Mouse (Mus musculus): ENCODE results near the gene Ap1ar. TPM values are rescaled to one million over a fixed set of nuclear protein-coding genes. Genes with fewer than 3 reads are reported as not detected.

Ap1ar gene
- polyA plus RNA-seq, 1 experiment from 2014 or later: 11.1 TPM

GRCm38 (mm10) chr3:127801162-127801561 lies 36.2 kb downstream of the Ap1ar start:
- H3K36me3 ChIP-seq (replicated peaks; ENCODE audit: insufficient read depth, low read length): peaks cover 14% of the 10 kb centered on the region; the same call in 1 of the 2 replicates
- H3K4me2 ChIP-seq (ENCODE audit: low read depth, low read length): no peak overlapping the region
- H3K4me3 ChIP-seq (ENCODE audit: low read depth, low read length): no peak overlapping the region
- H3K4me1 ChIP-seq (ENCODE audit: insufficient read depth): peaks cover 9% of the 10 kb centered on the region; the same call in 1 of the 2 replicates
- H3K9me3 ChIP-seq (ENCODE audit: low read length): no peaks in the 10 kb centered on the region
- no peak for DNase-seq
- no peak overlapping the region for H3K9ac ChIP-seq (replicated peaks)
- TF ChIP-seq EP300 (IDR thresholded peaks at IDR 0.05; ENCODE audit: low read depth): no peak
- no peak for TF ChIP-seq CTCF (IDR thresholded peaks at IDR 0.05; ENCODE audit: low read depth)
- WGBS (ENCODE audit: insufficient replicate concordance): 89% methylated on average over 8 of the region's 8 CpGs
- no peak overlapping the region for H3K27ac ChIP-seq (ENCODE audit: low read depth)
- ATAC-seq: no peak
- no peaks in the 10 kb centered on the region for H3K27me3 ChIP-seq (ENCODE audit: insufficient read depth, low read length)

GRCm38 (mm10) chr3:127796271-127796670 lies 41.1 kb downstream of the Ap1ar start:
- H3K36me3 ChIP-seq (replicated peaks; ENCODE audit: insufficient read depth, low read length): peaks cover 17% of the 10 kb centered on the region; the same call in 1 of the 2 replicates
- no peaks in the 10 kb centered on the region for H3K27me3 ChIP-seq (ENCODE audit: insufficient read depth, low read length)
- no peak overlapping the region for H3K4me2 ChIP-seq (ENCODE audit: low read depth, low read length)
- DNase-seq (no peak), ATAC-seq (no peak)
- WGBS (ENCODE audit: insufficient replicate concordance): 92% methylated on average over 7 of the region's 7 CpGs
- H3K27ac ChIP-seq (ENCODE audit: low read depth): no peak overlapping the region
- peaks cover 9% of the 10 kb centered on the region for H3K4me1 ChIP-seq (ENCODE audit: insufficient read depth)
- TF ChIP-seq EP300 (IDR thresholded peaks at IDR 0.05; ENCODE audit: low read depth): no peak
- TF ChIP-seq CTCF (IDR thresholded peaks at IDR 0.05; ENCODE audit: low read depth): no peak
- H3K9ac ChIP-seq (replicated peaks): no peak overlapping the region
- H3K4me3 ChIP-seq (ENCODE audit: low read depth, low read length): no peak overlapping the region
- H3K9me3 ChIP-seq (ENCODE audit: low read length): no peaks in the 10 kb centered on the region

GRCm38 (mm10) chr3:127795762-127796161 lies 41.6 kb downstream of the Ap1ar start:
- ATAC-seq (no peak), DNase-seq (no peak)
- H3K4me1 ChIP-seq (ENCODE audit: insufficient read depth): peaks cover 9% of the 10 kb centered on the region
- no peaks in the 10 kb centered on the region for H3K9me3 ChIP-seq (ENCODE audit: low read length)
- peaks cover 17% of the 10 kb centered on the region; the same call in 1 of the 2 replicates for H3K36me3 ChIP-seq (replicated peaks; ENCODE audit: insufficient read depth, low read length)
- H3K4me3 ChIP-seq (ENCODE audit: low read depth, low read length): no peak overlapping the region
- no peak overlapping the region for H3K9ac ChIP-seq (replicated peaks)
- no peaks in the 10 kb centered on the region for H3K27me3 ChIP-seq (ENCODE audit: insufficient read depth, low read length)
- no peak overlapping the region for H3K4me2 ChIP-seq (ENCODE audit: low read depth, low read length)
- TF ChIP-seq EP300 (IDR thresholded peaks at IDR 0.05; ENCODE audit: low read depth) (no peak), CTCF (IDR thresholded peaks at IDR 0.05; ENCODE audit: low read depth) (peak; percentile 49)
- H3K27ac ChIP-seq (ENCODE audit: low read depth): no peak overlapping the region
- WGBS (ENCODE audit: insufficient replicate concordance): 96% methylated on average over 3 of the region's 3 CpGs

- H3K36me3 ChIP-seq (replicated peaks; ENCODE audit: insufficient read depth, low read length): peaks cover 13% of the 10 kb centered on the region; the same call in 1 of the 2 replicates
- TF ChIP-seq EP300 (IDR thresholded peaks at IDR 0.05; ENCODE audit: low read depth) (no peak), CTCF (IDR thresholded peaks at IDR 0.05; ENCODE audit: low read depth) (no peak)
- H3K27me3 ChIP-seq (ENCODE audit: insufficient read depth, low read length): no peaks in the 10 kb centered on the region
- H3K4me3 ChIP-seq (ENCODE audit: low read depth, low read length): peak overlapping the region; percentile 79
- peak overlapping the region; percentile 98 for H3K4me2 ChIP-seq (ENCODE audit: low read depth, low read length)
- no peaks in the 10 kb centered on the region for H3K9me3 ChIP-seq (ENCODE audit: low read length)
- H3K27ac ChIP-seq (ENCODE audit: low read depth): peak overlapping the region; percentile 89
- H3K4me1 ChIP-seq (ENCODE audit: insufficient read depth): peaks cover 16% of the 10 kb centered on the region
- H3K9ac ChIP-seq (replicated peaks): no peak overlapping the region
- DNase-seq (no peak), ATAC-seq (no peak)
- 74% methylated on average over 7 of the region's 7 CpGs for WGBS (ENCODE audit: insufficient replicate concordance)
Observed at GRCm38 (mm10) chr3:127793022-127793421, 44.3 kb downstream of the Ap1ar start.

- peaks cover 11% of the 10 kb centered on the region; the same call in 1 of the 2 replicates for H3K36me3 ChIP-seq (replicated peaks; ENCODE audit: insufficient read depth, low read length)
- WGBS (ENCODE audit: insufficient replicate concordance): 27% methylated on average over 4 of the region's 4 CpGs
- peak overlapping the region; percentile 79 for H3K9ac ChIP-seq (replicated peaks)
- peak overlapping the region; percentile 79 for H3K4me3 ChIP-seq (ENCODE audit: low read depth, low read length)
- peak overlapping the region; percentile 89 for H3K27ac ChIP-seq (ENCODE audit: low read depth)
- H3K9me3 ChIP-seq (ENCODE audit: low read length): no peaks in the 10 kb centered on the region
- H3K4me1 ChIP-seq (ENCODE audit: insufficient read depth): peaks cover 17% of the 10 kb centered on the region
- no peaks in the 10 kb centered on the region for H3K27me3 ChIP-seq (ENCODE audit: insufficient read depth, low read length)
- H3K4me2 ChIP-seq (ENCODE audit: low read depth, low read length): peak overlapping the region; percentile 98
- ATAC-seq (peak; percentile 76), DNase-seq (peak; percentile 26)
- TF ChIP-seq CTCF (IDR thresholded peaks at IDR 0.05; ENCODE audit: low read depth) (no peak), EP300 (IDR thresholded peaks at IDR 0.05; ENCODE audit: low read depth) (peak; percentile 93)
Observed at GRCm38 (mm10) chr3:127791595-127792561, 45.4 kb downstream of the Ap1ar start.

GRCm38 (mm10) chr3:127791056-127791483 lies 46.3 kb downstream of the Ap1ar start:
- ATAC-seq: peak; percentile 33
- Histone ChIP-seq H3K4me2 (ENCODE audit: low read depth, low read length) (peak overlapping the region; percentile 98), H3K9me3 (ENCODE audit: low read length) (no peaks in the 10 kb centered on the region), H3K4me1 (ENCODE audit: insufficient read depth) (peaks cover 17% of the 10 kb centered on the region), H3K4me3 (ENCODE audit: low read depth, low read length) (peak overlapping the region; percentile 79), H3K27me3 (ENCODE audit: insufficient read depth, low read length) (no peaks in the 10 kb centered on the region), H3K9ac (replicated peaks) (peak overlapping the region; percentile 79), H3K36me3 (replicated peaks; ENCODE audit: insufficient read depth, low read length) (0 out of 2 replicates have a peak, but pooled peaks cover 5% of the 10 kb centered on the region), H3K27ac (ENCODE audit: low read depth) (peak overlapping the region; percentile 89)
- WGBS (ENCODE audit: insufficient replicate concordance): 2% methylated on average over 15 of the region's 15 CpGs
- no peak for TF ChIP-seq CTCF (IDR thresholded peaks at IDR 0.05; ENCODE audit: low read depth)
- peak; percentile 40; the same call in 1 of the 2 replicates for TF ChIP-seq EP300 (IDR thresholded peaks at IDR 0.05; ENCODE audit: low read depth)
- peak; percentile 50 for DNase-seq
